In the genomic region with DNA sequence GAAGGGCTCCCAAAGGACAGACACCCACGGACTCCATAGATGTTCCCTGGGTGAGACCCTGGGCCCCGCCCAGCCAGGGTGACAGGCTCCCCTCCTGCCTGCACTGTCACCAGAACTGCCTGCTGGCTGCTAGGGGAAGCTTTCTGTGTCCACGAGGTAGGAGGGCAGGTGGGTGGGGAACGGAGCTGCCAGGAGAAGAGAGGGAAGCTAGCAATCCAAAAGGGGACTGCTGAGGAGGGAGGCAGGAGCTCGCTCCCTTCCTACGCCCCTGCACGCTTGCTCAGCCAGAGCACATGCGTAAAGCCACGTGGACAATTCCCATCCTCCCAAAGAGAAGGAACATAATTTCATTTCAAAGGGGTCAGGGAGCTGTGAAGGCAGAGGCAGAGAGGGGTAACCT, we compare ENCODE assay signal across 22 mouse cellular contexts. TPM values are rescaled to one million over a fixed set of nuclear protein-coding genes. Genes with fewer than 3 reads are reported as not detected.
DNase-seq lines count a peak whose midpoint lies in the region; ATAC-seq lines count a peak whose summit lies in the region.
"Had no signal": no experiment of that assay in that cellular context is flagged by ENCODE, and none has a peak within 500 bp of the region (broad histone marks: within the 10 kb centered on the region; RNA-seq: fewer than 3 reads in every experiment).

No protein-coding gene starts in this region.

- intact Hi-C loops in left cerebral cortex, postnatal 4 days (cut with DNase I) = no loop called here
- intact Hi-C loops in left cerebral cortex, postnatal 36 days (cut with DNase I) = no loop called here

- no peaks in the 10 kb centered on the region for H3K27me3 ChIP-seq in forebrain, embryonic 12.5 days
- H3K27me3 ChIP-seq: forebrain, embryonic 13.5 days; midbrain, embryonic 13.5 days; neural tube, embryonic 13.5 days had no signal

- H3K27ac ChIP-seq in forebrain, embryonic 12.5 days = no peak overlapping the region
- H3K27ac ChIP-seq: forebrain, embryonic 13.5 days; gastrocnemius, adult 2 months; hindbrain, embryonic 12.5 days; liver, embryonic 14.5 days; midbrain, embryonic 13.5 days; neural tube, embryonic 13.5 days had no signal

- no peak overlapping the region for H3K9ac ChIP-seq in forebrain, embryonic 12.5 days
- H3K9ac ChIP-seq: forebrain, embryonic 13.5 days; hindbrain, embryonic 12.5 days; liver, embryonic 14.5 days; midbrain, embryonic 13.5 days; neural tube, embryonic 13.5 days had no signal

- H3K4me2 ChIP-seq in forebrain, embryonic 12.5 days = no peak overlapping the region
- H3K4me2 ChIP-seq: forebrain, embryonic 13.5 days; heart, embryonic 11.5 days; hindbrain, embryonic 12.5 days; midbrain, embryonic 13.5 days; neural tube, embryonic 13.5 days had no signal

- H3K4me1 ChIP-seq in forebrain, embryonic 12.5 days = peaks cover 22% of the 10 kb centered on the region

- ATAC-seq in megakaryocyte, adult 5-6 weeks (ENCODE audit: poor library complexity, severe bottlenecking) = no peak
- ATAC-seq in forebrain, embryonic 12.5 days (ENCODE audit: low FRiP score) = no peak
- ATAC-seq in megakaryocyte-erythroid progenitor cell, adult 5-6 weeks (replicated peaks; ENCODE audit: low FRiP score, low TSS enrichment, poor library complexity, severe bottlenecking) = no peak
- ATAC-seq: forebrain, embryonic 13.5 days; midbrain, embryonic 13.5 days had no signal

- 66% methylated on average over 9 of the region's 9 CpGs for WGBS in forebrain, embryonic 12.5 days

- peak; percentile 71 for DNase-seq in left cerebral cortex, adult 11 months (ENCODE audit: low spot score)
- DNase-seq in left cerebral cortex, postnatal 4 days = no peak
- DNase-seq in frontal cortex, postnatal 36 days (ENCODE audit: low spot score in 2 of 2) = peak; percentile 77 to 79
- peak; percentile 75 to 84 for DNase-seq in left cerebral cortex, postnatal 36 days (ENCODE audit: low spot score in 2 of 2)
- peak; percentile 72 to 87 for DNase-seq in right cerebral cortex, postnatal 36 days (ENCODE audit: low spot score in 2 of 2)
- DNase-seq: cerebellum, adult 11 months; gastrocnemius, adult 2 months; heart, postnatal 14 days; kidney, adult 18-20 months; kidney, postnatal 14 days; thymus, postnatal 25 days had no signal

- H3K36me3 ChIP-seq in forebrain, embryonic 12.5 days (replicated peaks) = no peaks in the 10 kb centered on the region
- H3K36me3 ChIP-seq: hindbrain, embryonic 12.5 days; midbrain, embryonic 13.5 days; neural tube, embryonic 13.5 days had no signal

- H3K9me3 ChIP-seq in forebrain, embryonic 12.5 days = no peaks in the 10 kb centered on the region
- H3K9me3 ChIP-seq: forebrain, embryonic 13.5 days; hindbrain, embryonic 12.5 days; midbrain, embryonic 13.5 days; neural tube, embryonic 13.5 days had no signal

- no peak overlapping the region for H3K4me3 ChIP-seq in forebrain, embryonic 12.5 days (replicated peaks)
- H3K4me3 ChIP-seq: forebrain, embryonic 13.5 days; gastrocnemius, adult 2 months; hindbrain, embryonic 12.5 days; midbrain, embryonic 13.5 days; neural tube, embryonic 13.5 days had no signal

RNA-seq across cellular contexts. Expression of a gene that starts 20.4 kb away (rescaled TPM):
- total RNA-seq in left cerebral cortex, postnatal 4 days (2021) = 10 to 100 TPM; 21.5 to 22.5 TPM
- 10 to 100 TPM; 55.9 to 59.8 TPM for total RNA-seq in left cerebral cortex, postnatal 36 days (2021)
- 0.23 TPM in 1 of 2 replicates, not detected in the other for total RNA-seq in megakaryocyte, adult 5-6 weeks (2015)
- total RNA-seq in megakaryocyte, adult 5-6 weeks (2017) = not detected in 2 replicates
- 0.68 and 0.70 TPM in 2 replicates for polyA plus RNA-seq in forebrain, embryonic 12.5 days (2016; fragmentation: Nextera tagmentation; extraction: Ambion mirVana)
- not detected in 2 replicates for total RNA-seq in megakaryocyte-erythroid progenitor cell, adult 5-6 weeks (2014; fragmentation: Nextera tagmentation)
- 0.38 TPM in 1 of 2 replicates, not detected in the other for total RNA-seq in megakaryocyte-erythroid progenitor cell, adult 5-6 weeks (2017)
- total RNA-seq: common myeloid progenitor, adult 5-6 weeks had no signal
- polyA plus RNA-seq: embryonic facial prominence, embryonic 11.5 days; heart, embryonic 11.5 days had no signal

Comparison
In these comparisons a context has a peak if more than half of its experiments do, and no peak if none do; other contexts are left out.
1. RNA of a gene that starts 20.4 kb away (total RNA-seq): 55.9 to 59.8 TPM in left cerebral cortex, postnatal 36 days and 21.5 to 22.5 TPM in left cerebral cortex, postnatal 4 days; 0.38 TPM in megakaryocyte-erythroid progenitor cell, adult 5-6 weeks and 0.23 TPM in megakaryocyte, adult 5-6 weeks; every median in the first group is over 10 times any median in the second.